Mouse (Mus musculus): Measurements from ENCODE around the gene Wnt3a. TPM values are rescaled to one million over a fixed set of nuclear protein-coding genes. Genes with fewer than 3 reads are reported as not detected.

Wnt3a gene
- polyA plus RNA-seq, 1 experiment from 2014 or later: 0.61 TPM

GRCm38 (mm10) chr11:59282111-59282510, 8.4 kb downstream of the Wnt3a start:
- H3K4me2 ChIP-seq: no peak overlapping the region
- no peaks in the 10 kb centered on the region for H3K9me3 ChIP-seq
- 72% methylated on average over 5 of the region's 5 CpGs for WGBS
- H3K27ac ChIP-seq: no peak overlapping the region
- H3K36me3 ChIP-seq (replicated peaks): no peaks in the 10 kb centered on the region
- H3K9ac ChIP-seq: no peak overlapping the region
- H3K4me3 ChIP-seq: no peak overlapping the region
- no peaks in the 10 kb centered on the region for H3K4me1 ChIP-seq
- peaks cover 34% of the 10 kb centered on the region for H3K27me3 ChIP-seq (replicated peaks)
- ATAC-seq (replicated peaks): no peak

- WGBS: 88% methylated on average over 4 of the region's 4 CpGs
- no peaks in the 10 kb centered on the region for H3K9me3 ChIP-seq
- H3K27ac ChIP-seq: no peak overlapping the region
- no peak overlapping the region for H3K4me2 ChIP-seq
- no peaks in the 10 kb centered on the region for H3K36me3 ChIP-seq (replicated peaks)
- no peak overlapping the region for H3K4me3 ChIP-seq
- H3K4me1 ChIP-seq: no peaks in the 10 kb centered on the region
- no peak for ATAC-seq (replicated peaks)
- H3K9ac ChIP-seq: no peak overlapping the region
- H3K27me3 ChIP-seq (replicated peaks): peaks cover 10% of the 10 kb centered on the region
These were observed 12.5 kb downstream of the Wnt3a start for GRCm38 (mm10) chr11:59278047-59278446.

- ATAC-seq (replicated peaks): no peak
- Histone ChIP-seq H3K27me3 (replicated peaks) (peaks cover 6% of the 10 kb centered on the region), H3K27ac (no peak overlapping the region), H3K4me2 (no peak overlapping the region), H3K4me1 (no peaks in the 10 kb centered on the region), H3K9me3 (no peaks in the 10 kb centered on the region), H3K9ac (no peak overlapping the region), H3K4me3 (no peak overlapping the region), H3K36me3 (replicated peaks) (no peaks in the 10 kb centered on the region)
- 44% methylated on average over 2 of the region's 2 CpGs for WGBS
These were observed 13.7 kb downstream of the Wnt3a start for GRCm38 (mm10) chr11:59276877-59277276.

GRCm38 (mm10) chr11:59274184-59274583, 16.4 kb downstream of the Wnt3a start:
- no peak overlapping the region for H3K4me3 ChIP-seq
- H3K4me2 ChIP-seq: no peak overlapping the region
- peaks cover 3% of the 10 kb centered on the region for H3K27me3 ChIP-seq (replicated peaks)
- WGBS: 60% methylated on average over 3 of the region's 3 CpGs
- no peak overlapping the region for H3K27ac ChIP-seq
- H3K4me1 ChIP-seq: no peaks in the 10 kb centered on the region
- H3K9ac ChIP-seq: no peak overlapping the region
- no peaks in the 10 kb centered on the region for H3K36me3 ChIP-seq (replicated peaks)
- H3K9me3 ChIP-seq: no peaks in the 10 kb centered on the region
- ATAC-seq (replicated peaks): no peak

- Histone ChIP-seq H3K27me3 (replicated peaks) (peaks cover 26% of the 10 kb centered on the region), H3K36me3 (replicated peaks) (no peaks in the 10 kb centered on the region), H3K27ac (no peak overlapping the region), H3K4me2 (no peak overlapping the region), H3K9me3 (no peaks in the 10 kb centered on the region), H3K4me1 (peaks cover 10% of the 10 kb centered on the region), H3K4me3 (no peak overlapping the region), H3K9ac (no peak overlapping the region)
- no peak for ATAC-seq (replicated peaks)
- 26% methylated on average over 6 of the region's 6 CpGs for WGBS
These were observed 23.8 kb downstream of the Wnt3a start for GRCm38 (mm10) chr11:59266727-59267126.

GRCm38 (mm10) chr11:59265154-59265813, 25.3 kb downstream of the Wnt3a start:
- no peaks in the 10 kb centered on the region for H3K9me3 ChIP-seq
- H3K4me3 ChIP-seq: no peak overlapping the region
- ATAC-seq (replicated peaks): no peak
- no peaks in the 10 kb centered on the region for H3K36me3 ChIP-seq (replicated peaks)
- no peak overlapping the region for H3K27ac ChIP-seq
- no peak overlapping the region for H3K9ac ChIP-seq
- peaks cover 36% of the 10 kb centered on the region for H3K27me3 ChIP-seq (replicated peaks)
- no peak overlapping the region for H3K4me2 ChIP-seq
- peaks cover 10% of the 10 kb centered on the region for H3K4me1 ChIP-seq
- 49% methylated on average over 8 of the region's 8 CpGs for WGBS

GRCm38 (mm10) chr11:59264593-59264992, 26.0 kb downstream of the Wnt3a start:
- peak overlapping the region; percentile 47 for H3K4me3 ChIP-seq
- 6% methylated on average over 8 of the region's 8 CpGs for WGBS
- H3K4me1 ChIP-seq: peaks cover 10% of the 10 kb centered on the region
- peak overlapping the region; percentile 62 for H3K9ac ChIP-seq
- H3K36me3 ChIP-seq (replicated peaks): no peaks in the 10 kb centered on the region
- peak overlapping the region; percentile 78 for H3K4me2 ChIP-seq
- H3K27ac ChIP-seq: peak overlapping the region; percentile 57; the same call in 1 of the 2 replicates
- peak; percentile 51; the same call in 1 of the 2 replicates for ATAC-seq (replicated peaks)
- H3K27me3 ChIP-seq (replicated peaks): peaks cover 37% of the 10 kb centered on the region
- no peaks in the 10 kb centered on the region for H3K9me3 ChIP-seq

- Histone ChIP-seq H3K4me3 (peak overlapping the region; percentile 47), H3K27ac (peak overlapping the region; percentile 57; the same call in 1 of the 2 replicates), H3K27me3 (replicated peaks) (peaks cover 37% of the 10 kb centered on the region), H3K4me2 (peak overlapping the region; percentile 78), H3K9me3 (no peaks in the 10 kb centered on the region), H3K4me1 (peaks cover 10% of the 10 kb centered on the region), H3K36me3 (replicated peaks) (no peaks in the 10 kb centered on the region), H3K9ac (peak overlapping the region; percentile 62)
- under 1% methylated on average over 56 of the region's 56 CpGs for WGBS
- peak; percentile 95 for ATAC-seq (replicated peaks)
These were observed 26.5 kb downstream of the Wnt3a start for GRCm38 (mm10) chr11:59263870-59264563.

GRCm38 (mm10) chr11:59262308-59262707, 28.2 kb downstream of the Wnt3a start:
- peaks cover 36% of the 10 kb centered on the region for H3K27me3 ChIP-seq (replicated peaks)
- no peak overlapping the region for H3K27ac ChIP-seq
- H3K4me2 ChIP-seq: no peak overlapping the region
- no peaks in the 10 kb centered on the region for H3K9me3 ChIP-seq
- ATAC-seq (replicated peaks): no peak
- H3K4me1 ChIP-seq: peaks cover 10% of the 10 kb centered on the region
- H3K4me3 ChIP-seq: no peak overlapping the region
- H3K9ac ChIP-seq: no peak overlapping the region
- H3K36me3 ChIP-seq (replicated peaks): no peaks in the 10 kb centered on the region

GRCm38 (mm10) chr11:59260706-59261493, 29.7 kb downstream of the Wnt3a start:
- Histone ChIP-seq H3K36me3 (replicated peaks) (no peaks in the 10 kb centered on the region), H3K4me1 (peaks cover 10% of the 10 kb centered on the region), H3K4me3 (no peak overlapping the region), H3K9me3 (no peaks in the 10 kb centered on the region), H3K27ac (no peak overlapping the region), H3K9ac (no peak overlapping the region), H3K27me3 (replicated peaks) (peaks cover 22% of the 10 kb centered on the region), H3K4me2 (no peak overlapping the region)
- ATAC-seq (replicated peaks): no peak
- 89% methylated on average over 10 of the region's 10 CpGs for WGBS

GRCm38 (mm10) chr11:59259647-59260046, 30.9 kb downstream of the Wnt3a start:
- H3K4me1 ChIP-seq: peaks cover 10% of the 10 kb centered on the region
- H3K27me3 ChIP-seq (replicated peaks): peaks cover 17% of the 10 kb centered on the region

GRCm38 (mm10) chr11:59248101-59248500, 42.5 kb downstream of the Wnt3a start:
- ATAC-seq (replicated peaks): no peak
- 78% methylated on average over 10 of the region's 10 CpGs for WGBS
- Histone ChIP-seq H3K4me2 (no peak overlapping the region), H3K27ac (no peak overlapping the region), H3K9me3 (no peaks in the 10 kb centered on the region), H3K9ac (no peak overlapping the region), H3K27me3 (replicated peaks) (no peaks in the 10 kb centered on the region; the same call in 1 of the 2 replicates), H3K36me3 (replicated peaks) (no peaks in the 10 kb centered on the region), H3K4me3 (no peak overlapping the region), H3K4me1 (no peaks in the 10 kb centered on the region)

More at GRCm38 (mm10) chr11:59259647-59260046, 30.9 kb downstream of the Wnt3a start:
- Histone ChIP-seq H3K4me3 (no peak overlapping the region), H3K4me2 (no peak overlapping the region), H3K9me3 (no peaks in the 10 kb centered on the region), H3K27ac (no peak overlapping the region), H3K36me3 (replicated peaks) (no peaks in the 10 kb centered on the region), H3K9ac (no peak overlapping the region)
- no peak for ATAC-seq (replicated peaks)
- 90% methylated on average over 7 of the region's 7 CpGs for WGBS
